Mouse (Mus musculus): ENCODE results near the gene Snrnp35.

Gene Snrnp35

DNA sequence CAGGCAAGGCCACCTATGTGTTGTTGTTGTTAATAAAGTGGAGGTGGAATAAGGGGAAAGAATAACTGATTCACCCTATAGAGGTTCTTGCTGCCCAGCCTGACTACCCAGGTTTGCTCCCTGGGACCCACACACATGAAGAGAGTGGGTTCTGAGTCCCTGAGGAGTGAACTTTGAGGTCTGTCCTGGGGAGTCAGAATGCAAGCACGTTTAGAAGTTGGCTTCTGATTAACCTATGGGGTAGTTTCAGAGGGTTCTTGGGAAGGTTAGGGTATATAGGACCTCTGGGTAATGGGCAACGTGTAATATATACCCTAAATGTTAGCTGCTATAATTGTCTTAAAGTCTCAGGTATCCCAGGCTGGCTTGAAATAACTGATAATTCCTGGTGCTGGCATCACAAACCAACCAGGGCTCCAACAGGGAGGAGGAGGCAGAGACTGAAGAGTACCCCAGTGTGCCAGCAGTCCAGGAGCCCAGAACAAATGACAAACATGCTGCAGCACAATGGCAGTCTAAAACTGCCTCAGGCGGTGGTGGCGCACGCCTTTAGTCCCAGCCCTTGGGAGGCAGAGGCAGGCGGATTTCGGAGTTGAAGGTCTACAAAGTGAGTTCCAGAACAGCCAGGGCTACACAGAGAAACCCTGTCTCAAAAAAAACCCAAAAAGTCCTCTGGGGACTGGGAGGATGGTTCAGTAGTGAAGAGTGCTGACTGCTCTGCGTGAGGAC is 20.5 kb upstream of the Snrnp35 start:
- DNase-seq (ENCODE audit: low spot score in 2 of 2): no peak

DNA sequence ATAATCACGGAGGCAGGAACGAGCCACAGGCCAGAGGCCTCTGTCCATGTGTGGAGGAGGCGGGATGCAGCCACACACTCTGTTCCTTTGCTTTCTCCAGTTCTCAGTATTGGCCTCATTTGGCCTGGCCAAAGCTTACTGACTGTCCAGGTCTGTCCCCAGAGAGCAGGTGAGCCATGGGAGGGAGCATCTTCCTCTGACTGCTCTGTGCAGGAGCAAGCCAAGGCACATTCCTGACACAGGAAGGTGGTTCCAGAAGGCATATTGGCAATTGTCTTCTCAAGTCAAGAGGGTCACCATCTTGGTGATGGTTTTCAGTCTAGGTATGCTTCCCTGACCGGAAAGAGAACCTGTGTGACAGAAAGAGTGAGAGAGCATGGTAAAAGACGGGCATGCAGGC is 19.5 kb upstream of the Snrnp35 start:
- no peak for DNase-seq (ENCODE audit: low spot score in 2 of 2)

DNA sequence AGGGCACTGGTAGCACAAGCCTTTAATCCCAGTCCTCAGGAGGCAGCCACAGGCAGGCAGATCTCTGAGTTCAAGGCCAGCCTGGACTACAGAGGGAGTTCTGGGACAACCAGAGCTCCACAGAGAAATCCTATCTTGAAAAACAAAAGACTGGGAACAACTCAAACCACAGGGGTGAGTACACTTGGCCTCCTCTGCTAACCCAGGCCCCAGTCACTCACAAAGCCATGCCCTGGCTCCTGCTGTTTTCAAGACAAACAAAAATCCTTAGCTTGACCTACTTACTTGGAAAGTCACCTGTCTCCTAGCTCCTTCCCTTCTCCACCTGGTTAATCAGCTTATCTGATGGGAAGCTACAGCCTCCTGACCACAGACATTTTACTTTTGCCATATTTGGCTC is 18.0 kb upstream of the Snrnp35 start:
- DNase-seq (ENCODE audit: low spot score in 2 of 2): no peak

GRCm38 (mm10) chr5:124467766-124468165 is 15.2 kb upstream of the Snrnp35 start:
- no peak for DNase-seq (ENCODE audit: low spot score in 2 of 2)

DNA sequence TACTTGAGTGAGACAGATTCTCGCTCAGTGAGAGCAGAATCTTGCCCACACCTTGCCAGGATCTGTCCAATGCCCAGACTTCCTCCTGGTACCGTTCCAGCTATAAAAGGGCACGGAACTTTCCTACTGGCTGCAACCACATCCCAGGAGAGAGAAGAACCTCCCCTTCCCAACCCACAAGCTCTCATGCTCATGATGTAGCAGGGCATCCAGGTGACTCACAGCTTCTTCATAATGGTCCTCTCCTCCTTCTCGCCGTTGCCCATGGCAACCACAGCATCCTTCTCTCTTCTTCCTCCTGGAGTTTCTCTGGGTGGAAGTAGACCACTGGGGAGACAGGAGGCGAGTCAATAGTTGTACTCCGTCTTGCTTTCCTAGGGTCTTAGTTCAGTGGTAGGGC is 14.6 kb upstream of the Snrnp35 start:
- no peak for DNase-seq (ENCODE audit: low spot score in 2 of 2)

- DNase-seq (ENCODE audit: low spot score in 2 of 2): no peak
These were observed 13.4 kb upstream of the Snrnp35 start for GRCm38 (mm10) chr5:124469486-124469885.

- no peak for DNase-seq (ENCODE audit: low spot score in 2 of 2)
These were observed 12.3 kb upstream of the Snrnp35 start for GRCm38 (mm10) chr5:124470591-124471171.

DNA sequence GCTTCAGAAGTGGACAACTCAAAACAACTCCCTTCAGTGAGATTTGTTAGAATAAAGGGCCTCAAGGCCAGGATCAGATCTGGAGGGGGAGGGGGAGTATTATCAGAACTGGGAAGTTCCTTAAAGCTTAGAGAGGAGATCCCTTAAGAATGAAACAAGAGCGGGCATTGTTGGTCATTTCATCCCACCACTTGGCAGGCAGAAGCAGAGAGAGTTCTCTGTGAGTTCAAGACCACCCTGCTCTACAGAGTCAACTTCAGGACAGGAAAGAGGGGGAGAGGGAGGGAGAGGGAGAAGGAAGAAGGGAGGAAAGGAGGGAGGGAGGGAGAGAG is 4.1 kb upstream of the Snrnp35 start:
- no peak for DNase-seq (ENCODE audit: low spot score in 2 of 2)

GRCm38 (mm10) chr5:124480119-124480518 is 2.8 kb upstream of the Snrnp35 start:
- no peak for DNase-seq (ENCODE audit: low spot score in 2 of 2)

DNA sequence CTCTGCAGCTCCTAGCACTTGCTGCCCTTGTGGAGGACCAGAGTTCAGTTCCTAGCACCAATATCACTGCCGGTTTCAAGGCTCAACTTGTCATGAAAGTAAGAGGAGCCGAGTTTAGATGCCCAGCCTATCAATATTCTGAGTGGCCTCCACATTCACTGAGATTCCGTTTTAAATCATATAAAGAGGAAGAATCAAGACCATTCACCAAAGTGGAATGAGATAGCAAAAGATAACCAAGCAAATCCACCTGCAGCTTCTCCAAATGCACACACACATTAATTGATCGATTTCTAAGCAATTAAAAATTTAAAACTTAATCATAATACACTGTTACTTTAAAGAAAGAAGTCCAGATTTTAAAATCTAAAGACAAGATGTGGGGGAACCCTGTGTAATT is 1.2 kb upstream of the Snrnp35 start:
- DNase-seq (ENCODE audit: low spot score in 2 of 2): no peak

DNA sequence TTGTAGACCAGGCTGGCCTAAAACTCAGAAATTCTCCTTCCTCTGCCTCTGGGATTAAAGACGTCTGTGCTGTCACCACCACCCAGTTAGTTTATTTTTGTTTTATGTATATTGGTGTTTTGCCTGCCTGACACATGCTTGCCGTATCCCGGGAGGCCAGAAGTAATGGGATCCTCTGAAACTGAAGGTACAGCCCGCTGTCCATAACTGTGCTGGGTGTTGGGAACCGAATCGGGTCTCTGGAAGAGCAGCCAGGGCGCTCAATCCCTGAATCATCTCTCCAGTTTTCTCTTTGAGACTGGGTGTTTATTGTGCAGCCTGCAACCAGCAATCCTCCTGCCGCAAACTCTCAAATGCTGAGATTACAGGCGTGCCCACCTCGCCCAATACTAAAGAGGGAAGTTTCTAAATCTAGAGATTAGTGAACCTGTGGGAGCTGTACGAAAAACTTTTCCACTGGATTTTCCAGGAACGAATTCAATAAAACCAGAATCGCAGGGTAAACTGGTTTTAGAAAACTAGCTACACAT is 433 bp upstream of the Snrnp35 start:
- no peak for DNase-seq (ENCODE audit: low spot score in 2 of 2)

DNA sequence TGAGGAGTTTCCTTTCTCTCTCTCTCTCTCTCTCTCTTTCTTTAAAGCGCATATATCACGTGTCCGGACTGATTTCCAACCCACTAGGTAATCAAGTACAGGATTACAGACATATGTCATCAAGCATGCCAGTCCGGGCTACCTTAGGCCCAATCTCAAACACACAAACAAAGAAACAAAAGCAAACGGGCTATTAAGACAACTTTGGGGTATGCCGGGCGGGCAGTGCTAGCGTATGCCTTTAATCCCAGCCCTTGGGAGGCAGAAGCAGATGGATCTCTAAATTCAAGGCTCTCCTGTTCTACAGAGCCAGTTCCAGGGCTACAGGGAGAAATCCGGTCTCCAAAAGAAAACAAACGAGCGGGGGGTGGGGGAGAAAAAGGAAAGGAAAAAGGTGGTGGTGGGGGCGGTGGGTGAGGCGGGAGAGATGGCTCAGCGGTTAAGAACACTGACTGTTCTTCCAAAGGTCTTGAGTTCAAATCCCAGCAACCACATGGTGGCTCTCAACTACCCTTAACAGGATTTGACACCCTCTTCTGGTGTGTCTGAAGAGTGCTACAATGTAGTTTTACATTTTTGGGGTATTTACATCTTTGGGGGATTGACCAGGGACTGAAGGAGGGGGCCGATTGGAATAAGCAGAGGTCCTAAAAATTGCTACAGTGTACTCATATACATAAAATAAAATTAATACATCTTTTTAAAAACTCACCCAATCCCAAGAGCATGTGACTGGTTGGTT is 892 bp downstream of the Snrnp35 start:
- DNase-seq (ENCODE audit: low spot score in 2 of 2): no peak

GRCm38 (mm10) chr5:124485654-124486053 is 2.7 kb downstream of the Snrnp35 start:
- no peak for DNase-seq (ENCODE audit: low spot score in 2 of 2)

DNA sequence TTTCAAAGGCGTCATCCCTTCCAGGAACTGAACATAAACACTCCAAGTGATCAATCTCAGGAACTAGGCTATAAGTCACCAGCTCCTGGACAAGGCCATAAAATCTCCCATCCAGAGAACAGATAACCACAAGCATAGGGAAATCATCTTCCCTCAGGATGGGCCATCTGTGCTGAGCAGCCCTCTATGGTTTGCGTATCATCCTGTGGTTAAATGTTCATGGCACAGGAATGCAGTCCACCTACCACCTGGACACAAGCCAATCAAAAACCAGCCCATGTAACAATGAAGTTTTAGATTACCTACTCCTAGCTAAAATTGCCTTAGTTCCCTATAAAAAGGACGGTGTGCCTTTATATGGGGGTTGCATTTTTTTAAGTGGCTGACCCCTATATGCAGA is 6.0 kb downstream of the Snrnp35 start:
- no peak for DNase-seq (ENCODE audit: low spot score in 2 of 2)

- DNase-seq (ENCODE audit: low spot score in 2 of 2): no peak
These were observed 8.8 kb downstream of the Snrnp35 start for GRCm38 (mm10) chr5:124491732-124492131.

DNA sequence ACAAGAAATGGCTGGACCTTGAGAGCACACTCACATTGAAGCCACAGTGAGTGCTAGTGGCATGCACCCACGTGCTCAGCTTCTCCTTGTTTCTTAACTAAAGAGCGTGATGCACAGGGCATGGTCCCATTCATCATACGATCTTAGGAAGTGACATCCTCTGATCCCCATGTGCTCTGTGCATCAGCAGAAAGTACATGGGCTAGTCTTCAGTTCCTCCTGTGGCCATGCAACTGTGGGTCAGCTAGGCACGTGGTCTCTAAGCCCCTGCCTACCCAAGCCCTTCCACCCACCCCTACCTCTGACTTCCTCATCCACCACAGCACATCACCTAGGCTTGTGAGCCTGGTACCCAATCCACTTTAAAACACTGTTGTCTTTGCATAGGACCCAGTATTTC is 9.7 kb downstream of the Snrnp35 start:
- DNase-seq (ENCODE audit: low spot score in 2 of 2): no peak

DNA sequence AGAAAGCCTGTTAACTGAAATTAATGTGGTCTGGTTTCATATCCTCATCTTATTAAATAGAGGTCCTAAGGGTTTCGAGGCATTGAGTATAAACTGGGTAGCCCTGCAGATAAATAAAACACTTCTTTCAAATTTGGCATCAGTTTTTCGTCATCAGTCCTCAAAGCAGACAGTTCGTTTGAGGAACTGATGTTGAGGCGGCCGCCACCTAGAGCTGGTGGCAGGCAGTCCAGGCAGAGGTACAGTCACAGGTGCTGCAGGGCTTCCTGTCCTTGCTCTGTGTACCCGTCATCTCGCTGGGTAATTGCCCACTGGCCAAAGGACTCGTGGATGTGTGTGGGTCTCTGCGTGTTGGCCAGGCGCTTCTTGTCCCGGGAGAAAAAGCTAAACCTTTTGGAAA is 10.5 kb downstream of the Snrnp35 start:
- DNase-seq (ENCODE audit: low spot score in 2 of 2): no peak

- DNase-seq (ENCODE audit: low spot score in 2 of 2): no peak
These were observed 12.6 kb downstream of the Snrnp35 start for GRCm38 (mm10) chr5:124495547-124495946.

- no peak for DNase-seq (ENCODE audit: low spot score in 2 of 2)
These were observed 13.9 kb downstream of the Snrnp35 start for GRCm38 (mm10) chr5:124496614-124497514.

- no peak for DNase-seq (ENCODE audit: low spot score in 2 of 2)
These were observed 15.4 kb downstream of the Snrnp35 start for GRCm38 (mm10) chr5:124498221-124498876.

DNA sequence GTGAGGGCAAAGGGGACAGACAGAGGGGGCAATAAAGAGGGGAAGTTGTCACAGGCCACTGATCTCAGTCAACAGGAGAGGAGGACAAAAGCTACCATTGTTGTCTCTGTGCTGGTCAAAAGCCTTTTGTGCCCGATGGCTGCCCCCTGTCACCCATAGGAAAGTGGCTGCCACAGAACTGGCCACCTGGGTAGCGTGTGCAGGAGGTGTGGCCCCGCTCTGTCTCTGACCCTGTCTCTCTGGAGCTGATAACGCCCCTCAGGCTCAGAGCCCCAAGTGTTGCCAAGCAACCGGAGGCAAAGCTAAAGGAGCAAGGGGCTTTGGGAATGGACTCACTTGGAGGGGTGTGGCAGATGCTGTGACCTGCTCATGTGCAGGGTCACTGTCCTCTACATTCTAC is 16.1 kb downstream of the Snrnp35 start:
- no peak for DNase-seq (ENCODE audit: low spot score in 2 of 2)

Data from frontal cortex, postnatal 25 days (tissue).